Mouse (Mus musculus) olfactory bulb, adult 2 months (tissue): ENCODE data around the gene Plekha6. TPM values are rescaled to one million over a fixed set of nuclear protein-coding genes. Genes with fewer than 3 reads are reported as not detected.

Experiments used
- H3K27ac ChIP-seq: fragments of 200-500 bp; 2 replicates; pipeline ENCODE4 v1.5.1; 2012; ENCODE audit warnings: low read depth, low read length; ENCODE audit not compliant: insufficient read depth
- H3K4me1 ChIP-seq: fragments of 200-500 bp; 2 replicates; pipeline ENCODE4 v1.6.1; 2012; ENCODE audit warnings: low read length; ENCODE audit not compliant: control insufficient read depth, insufficient read depth
- H3K4me3 ChIP-seq: fragments of 200-500 bp; 2 replicates; pipeline ENCODE4 v1.5.1; 2012; ENCODE audit warnings: mild to moderate bottlenecking, low read depth, low read length, moderate library complexity; ENCODE audit not compliant: insufficient read depth
- CTCF ChIP-seq: fragments of 200-500 bp; IDR thresholded peaks from 2 replicates; pipeline ENCODE4 v1.5.1; 2012; ENCODE audit warnings: low read depth, mild to moderate bottlenecking, low read length, moderate library complexity; ENCODE audit not compliant: insufficient read depth
- POLR2A ChIP-seq: fragments of 200-500 bp; IDR thresholded peaks from 2 replicates; pipeline ENCODE4 v1.6.1; 2012; ENCODE audit warnings: mild to moderate bottlenecking, low read depth, low read length, moderate library complexity; ENCODE audit not compliant: insufficient read depth
- WGBS: fragments of 180-500 bp; shearing (Covaris S2); methylation state at CpG from one replicate; pipeline ENCODE4 v1.1.7; 2018; 5-methylcytosine and 5-hydroxymethylcytosine counted together
- polyA plus RNA-seq: library from polyadenylated mRNA; stranded (reverse); fragments of >200 nt; gene quantifications from 2 replicates; pipeline ENCODE4 v1.2.4, GENCODE M21; 2012; ENCODE audit warnings: low replicate concordance; ENCODE audit not compliant: missing spikeins, insufficient read depth, insufficient read length

The Plekha6 gene
- polyA plus RNA-seq, 1 experiment = not detected

DNA sequence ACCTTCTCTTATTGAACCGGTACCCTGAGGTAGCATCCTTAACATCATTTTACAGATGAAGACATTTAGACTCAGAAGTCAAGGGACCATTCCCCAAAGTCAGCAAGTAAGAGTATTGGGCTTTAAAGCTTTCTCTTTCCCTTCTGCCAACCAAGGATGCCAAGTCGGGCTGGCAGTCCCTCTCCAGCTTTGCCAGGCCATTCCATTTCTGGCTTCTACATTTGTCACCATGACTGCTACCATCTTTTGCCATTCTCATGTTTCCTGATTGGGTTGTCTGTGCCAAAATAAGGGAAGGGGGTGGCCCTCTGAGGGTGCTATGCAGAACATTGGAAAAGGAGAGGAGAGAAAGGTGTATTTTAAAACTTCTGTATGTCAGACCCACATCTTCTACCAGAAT, 61.6 kb downstream of the Plekha6 start:
- WGBS = 83% methylated on average over 2 of the region's 2 CpGs
- TF ChIP-seq POLR2A (no peak), CTCF (no peak)
- H3K27ac ChIP-seq = no peak overlapping the region
- H3K4me3 ChIP-seq = no peak overlapping the region
- H3K4me1 ChIP-seq = peaks cover 23% of the 10 kb centered on the region

- 54% methylated on average over 9 of the region's 9 CpGs for WGBS
- Histone ChIP-seq H3K4me3 (no peak overlapping the region), H3K27ac (no peak overlapping the region), H3K4me1 (peaks cover 23% of the 10 kb centered on the region)
- TF ChIP-seq CTCF (no peak), POLR2A (no peak)
Observed at GRCm38 (mm10) chr1:133225963-133226660, 62.1 kb downstream of the Plekha6 start.

- Histone ChIP-seq H3K4me1 (peaks cover 23% of the 10 kb centered on the region), H3K4me3 (no peak overlapping the region), H3K27ac (no peak overlapping the region)
- WGBS = 34% methylated on average over 9 of the region's 9 CpGs
- TF ChIP-seq POLR2A = no peak
- TF ChIP-seq CTCF = no peak
Observed at GRCm38 (mm10) chr1:133226928-133227327, 62.9 kb downstream of the Plekha6 start.

DNA sequence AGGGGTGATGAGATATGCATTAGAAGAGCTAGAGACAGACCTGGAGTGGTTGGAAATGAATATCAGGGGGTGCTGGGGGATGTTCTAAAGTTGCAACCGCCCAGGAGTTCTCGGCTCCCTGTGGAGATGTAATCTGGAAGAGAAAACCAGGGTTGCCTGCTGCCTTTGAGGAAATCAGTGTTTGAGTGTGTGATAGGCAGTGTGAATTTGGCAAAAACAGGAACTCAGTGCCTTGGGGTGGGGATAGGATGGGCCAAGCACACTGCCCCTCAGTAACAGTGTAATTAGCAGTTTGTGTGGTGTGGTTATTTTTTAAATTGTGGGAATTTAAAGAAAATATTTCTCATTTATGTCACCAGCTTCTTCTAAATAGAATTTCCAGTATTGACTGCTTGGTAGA, 63.4 kb downstream of the Plekha6 start:
- no peak overlapping the region for H3K4me3 ChIP-seq
- 61% methylated on average over 2 of the region's 2 CpGs for WGBS
- H3K27ac ChIP-seq = no peak overlapping the region
- H3K4me1 ChIP-seq = peaks cover 22% of the 10 kb centered on the region
- TF ChIP-seq CTCF = no peak
- TF ChIP-seq POLR2A = no peak

DNA sequence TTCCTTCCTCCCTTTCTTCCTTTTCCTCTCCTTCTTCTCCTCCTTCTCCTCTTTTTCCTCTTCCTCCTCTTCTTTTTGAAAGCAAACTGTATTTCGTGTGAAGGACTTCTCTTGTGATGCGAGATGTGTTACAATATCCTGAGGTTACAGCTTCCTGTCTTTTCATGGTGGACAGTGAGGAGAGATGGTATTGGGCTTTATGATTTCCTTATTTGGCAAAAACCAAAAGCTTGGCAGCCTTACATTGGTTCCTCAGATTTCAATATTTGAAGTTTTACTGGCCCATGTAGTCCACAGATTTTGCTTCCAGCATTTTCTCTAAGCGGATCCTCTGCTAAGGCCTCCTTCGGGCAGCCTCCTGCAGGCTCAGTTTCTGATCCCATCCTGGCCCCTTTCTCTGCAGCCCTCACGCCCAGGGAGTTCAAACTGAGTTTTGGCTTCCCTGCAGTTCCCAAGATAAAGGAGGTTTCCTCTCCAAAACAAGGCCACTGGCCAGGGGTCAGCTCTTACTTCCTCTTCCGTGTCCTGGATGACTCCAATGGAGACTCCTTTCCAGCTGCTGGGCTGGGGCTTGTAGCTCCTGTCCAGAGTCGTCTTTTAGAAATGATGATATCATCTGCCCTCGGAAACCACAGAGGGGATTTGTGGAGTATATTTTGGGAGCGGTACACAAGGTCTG, 64.9 kb downstream of the Plekha6 start:
- Histone ChIP-seq H3K27ac (no peak overlapping the region), H3K4me1 (peaks cover 13% of the 10 kb centered on the region), H3K4me3 (no peak overlapping the region)
- TF ChIP-seq POLR2A (no peak), CTCF (no peak)
- WGBS = 88% methylated on average over 9 of the region's 9 CpGs

DNA sequence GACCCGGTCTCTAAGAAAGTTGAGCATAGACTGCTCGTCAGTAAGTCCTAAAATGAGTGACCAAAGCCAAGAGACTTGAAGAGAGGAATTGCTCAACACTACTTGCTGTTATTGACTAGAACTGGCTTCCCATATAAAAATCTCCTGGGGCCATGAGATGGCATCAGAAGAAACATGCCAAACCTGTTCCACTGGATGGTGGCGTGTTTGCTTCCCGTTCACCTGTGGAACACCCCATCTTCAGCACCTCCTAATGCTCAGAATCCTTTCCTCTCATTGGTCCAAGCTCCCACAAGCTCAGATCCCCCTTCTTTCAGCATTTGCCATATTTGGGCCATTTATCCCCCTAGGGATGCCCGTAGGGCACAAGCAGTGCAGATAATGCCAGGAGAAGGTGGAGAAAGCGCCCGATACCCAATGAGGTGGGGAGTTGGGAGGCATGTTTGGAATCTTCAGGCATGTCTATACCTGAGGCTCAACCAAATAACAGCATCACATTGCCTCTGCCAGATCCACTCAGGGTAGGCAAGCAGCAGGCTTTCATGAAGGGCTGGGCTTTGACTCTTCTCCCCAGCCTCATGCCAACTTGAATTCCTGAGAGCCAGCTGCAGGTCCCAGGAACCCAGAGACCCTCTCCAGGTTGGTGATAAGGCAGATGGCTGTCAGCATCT, 67.6 kb downstream of the Plekha6 start:
- 95% methylated on average over 7 of the region's 7 CpGs for WGBS
- Histone ChIP-seq H3K27ac (no peak overlapping the region), H3K4me1 (peaks cover 9% of the 10 kb centered on the region; the same call in 1 of the 2 replicates), H3K4me3 (no peak overlapping the region)
- TF ChIP-seq CTCF (no peak), POLR2A (no peak)

DNA sequence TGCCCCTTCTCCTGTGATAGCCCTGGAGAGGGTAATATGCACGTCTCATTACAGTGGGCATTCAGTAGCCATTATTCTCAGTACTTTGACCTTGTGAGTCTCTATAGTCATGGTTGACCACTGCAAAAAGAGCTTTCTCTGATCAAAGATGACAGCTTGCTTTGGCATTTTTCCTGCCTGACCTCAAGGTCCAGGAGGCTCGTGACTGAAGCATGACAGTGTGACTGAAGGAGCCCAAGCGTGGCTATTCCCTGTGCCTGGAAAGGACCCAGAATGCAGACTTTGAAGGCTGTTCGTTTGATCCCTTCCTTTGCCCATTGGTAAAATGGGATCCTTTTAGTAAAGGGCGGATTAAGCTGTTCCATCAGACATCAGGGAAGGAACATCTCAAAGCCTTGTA, 71.9 kb downstream of the Plekha6 start:
- H3K4me3 ChIP-seq = no peak overlapping the region
- TF ChIP-seq POLR2A (no peak), CTCF (no peak)
- H3K4me1 ChIP-seq = peaks cover 14% of the 10 kb centered on the region
- H3K27ac ChIP-seq = no peak overlapping the region
- 91% methylated on average over 5 of the region's 5 CpGs for WGBS

DNA sequence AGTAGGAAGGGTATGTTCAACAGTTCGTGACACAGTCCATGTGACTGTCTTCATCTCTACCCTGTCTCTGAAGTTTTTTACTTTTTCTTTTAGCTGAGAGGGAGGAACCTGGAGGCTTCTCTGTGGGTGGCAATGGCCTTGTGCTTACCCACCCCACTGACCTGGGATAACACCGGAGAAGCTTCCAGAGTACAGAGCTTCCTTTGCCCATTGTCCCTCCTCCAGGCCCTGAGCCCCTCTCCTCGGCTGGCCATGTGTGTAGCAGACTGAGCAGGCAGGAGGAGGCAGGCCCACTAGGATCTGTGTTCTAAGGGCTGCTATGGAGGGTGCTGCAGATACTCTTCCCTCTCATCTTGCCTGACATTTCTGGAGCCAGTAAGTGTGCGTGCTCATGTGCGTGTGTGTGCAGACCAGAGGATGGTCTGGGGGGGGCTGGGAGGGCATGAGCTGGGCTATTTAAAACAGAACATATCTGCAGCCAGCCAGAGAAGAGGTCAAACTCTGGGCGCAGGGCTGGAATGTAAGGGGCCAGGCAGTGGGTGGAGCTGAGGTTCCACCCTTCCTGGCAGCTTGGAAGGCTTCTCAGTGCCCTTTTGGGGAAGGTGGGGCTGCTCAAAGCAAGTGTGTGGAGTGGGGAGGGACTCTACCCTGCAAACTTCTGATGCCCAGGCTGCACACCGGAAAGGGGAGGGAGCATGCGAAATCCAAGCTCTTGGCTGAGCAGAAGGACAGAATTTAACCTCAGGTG, 72.9 kb downstream of the Plekha6 start:
- TF ChIP-seq CTCF (no peak), POLR2A (no peak)
- 69% methylated on average over 8 of the region's 8 CpGs for WGBS
- no peak overlapping the region for H3K4me3 ChIP-seq
- H3K27ac ChIP-seq = no peak overlapping the region
- H3K4me1 ChIP-seq = peaks cover 14% of the 10 kb centered on the region

- peaks cover 14% of the 10 kb centered on the region for H3K4me1 ChIP-seq
- no peak overlapping the region for H3K4me3 ChIP-seq
- TF ChIP-seq POLR2A (no peak), CTCF (no peak)
- H3K27ac ChIP-seq = no peak overlapping the region
- WGBS = 73% methylated on average over 11 of the region's 11 CpGs
Observed at GRCm38 (mm10) chr1:133237670-133238069, 73.7 kb downstream of the Plekha6 start.
